Mouse (Mus musculus) kidney, postnatal 25 days (tissue): ENCODE data around the gene Bmpr1b.

ENCODE experiments used
- DNase-seq, 2 experiments: peaks; one replicate each; pipeline ENCODE4 v3.0.0; 2021; ENCODE audit warnings: mixed read lengths in 2 of 2

The Bmpr1b gene

GRCm38 (mm10) chr3:141899521-141899920 is 269.7 kb downstream of the Bmpr1b start:
- DNase-seq, result no peak

GRCm38 (mm10) chr3:141897698-141898097 is 271.5 kb downstream of the Bmpr1b start:
- DNase-seq, result no peak

DNA sequence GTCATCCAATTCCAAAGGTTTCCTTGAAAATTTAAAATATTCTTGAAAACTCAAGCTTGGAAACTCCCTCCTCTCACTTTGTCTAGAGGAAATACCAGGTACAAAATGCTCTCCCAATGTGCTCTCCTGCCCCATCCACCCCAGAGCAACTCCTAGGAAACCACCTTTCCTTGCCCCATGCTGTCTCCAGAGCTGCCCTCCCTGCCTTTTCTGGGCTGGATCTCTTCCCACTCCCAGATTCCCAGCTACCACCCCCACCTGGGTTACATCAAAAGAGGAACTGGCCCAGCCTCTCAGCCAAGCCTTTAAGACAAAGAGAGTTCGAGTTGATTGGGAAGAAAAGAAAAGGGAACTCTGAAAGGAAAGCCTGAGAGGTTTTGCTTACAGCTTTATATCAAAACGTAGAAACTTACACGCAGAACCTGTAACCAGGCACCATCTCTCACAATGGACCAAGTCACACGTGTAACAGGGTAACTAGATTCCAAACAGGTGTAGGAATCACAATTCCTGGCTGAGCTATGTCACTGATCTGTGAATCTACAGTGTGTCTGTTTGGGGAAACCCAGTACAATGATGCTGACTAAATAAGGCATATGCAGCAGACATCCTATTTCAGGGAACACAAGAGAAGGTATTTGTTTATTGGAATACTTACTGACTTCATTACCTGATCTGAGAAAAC is 272.2 kb downstream of the Bmpr1b start:
- no peak for DNase-seq

GRCm38 (mm10) chr3:141895096-141895495 is 274.1 kb downstream of the Bmpr1b start:
- DNase-seq, result no peak

GRCm38 (mm10) chr3:141890668-141891067 is 278.6 kb downstream of the Bmpr1b start:
- DNase-seq, result no peak

- DNase-seq, result no peak
Observed at GRCm38 (mm10) chr3:141887476-141888274, 281.6 kb downstream of the Bmpr1b start.

DNA sequence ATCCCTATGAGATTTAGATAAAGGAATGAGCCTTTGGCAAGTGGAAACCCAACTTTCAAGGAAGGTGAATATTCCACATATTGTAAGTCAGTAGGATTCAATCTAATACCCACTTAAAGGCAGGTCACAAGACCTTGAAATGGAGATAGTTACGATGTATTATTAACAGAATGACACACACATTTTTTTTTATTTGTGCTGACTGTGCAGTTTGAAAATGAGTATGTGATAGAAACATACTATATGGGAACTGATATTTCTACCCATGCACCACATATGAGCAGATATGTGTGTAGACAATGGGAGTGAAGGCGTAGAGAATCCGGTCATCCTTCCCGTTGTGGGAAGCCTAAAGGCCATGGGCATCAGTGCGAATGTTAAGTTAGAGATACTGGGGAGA is 285.0 kb downstream of the Bmpr1b start:
- no peak for DNase-seq

GRCm38 (mm10) chr3:141882496-141882895 is 286.7 kb downstream of the Bmpr1b start:
- no peak for DNase-seq

GRCm38 (mm10) chr3:141872337-141873042 is 296.7 kb downstream of the Bmpr1b start:
- no peak for DNase-seq

DNA sequence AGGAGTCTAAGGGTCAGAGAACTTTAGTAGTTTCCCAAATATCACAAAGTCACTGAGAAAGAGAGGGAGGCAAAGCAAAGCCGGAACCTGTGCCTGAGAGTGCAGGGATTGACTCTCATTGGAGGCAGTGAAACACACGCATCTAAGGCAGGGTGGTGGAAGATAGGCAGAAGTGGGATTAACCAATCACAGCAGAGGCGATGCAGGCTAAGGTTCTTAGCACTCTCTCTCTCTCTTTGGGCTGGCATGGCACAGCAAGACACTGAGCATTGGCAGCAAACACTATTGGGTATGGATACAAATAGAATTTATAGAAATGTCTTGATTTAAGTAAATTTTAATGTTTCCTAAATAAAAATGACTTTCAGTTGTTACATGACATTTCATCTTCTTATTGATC is 297.4 kb downstream of the Bmpr1b start:
- no peak for DNase-seq

DNA sequence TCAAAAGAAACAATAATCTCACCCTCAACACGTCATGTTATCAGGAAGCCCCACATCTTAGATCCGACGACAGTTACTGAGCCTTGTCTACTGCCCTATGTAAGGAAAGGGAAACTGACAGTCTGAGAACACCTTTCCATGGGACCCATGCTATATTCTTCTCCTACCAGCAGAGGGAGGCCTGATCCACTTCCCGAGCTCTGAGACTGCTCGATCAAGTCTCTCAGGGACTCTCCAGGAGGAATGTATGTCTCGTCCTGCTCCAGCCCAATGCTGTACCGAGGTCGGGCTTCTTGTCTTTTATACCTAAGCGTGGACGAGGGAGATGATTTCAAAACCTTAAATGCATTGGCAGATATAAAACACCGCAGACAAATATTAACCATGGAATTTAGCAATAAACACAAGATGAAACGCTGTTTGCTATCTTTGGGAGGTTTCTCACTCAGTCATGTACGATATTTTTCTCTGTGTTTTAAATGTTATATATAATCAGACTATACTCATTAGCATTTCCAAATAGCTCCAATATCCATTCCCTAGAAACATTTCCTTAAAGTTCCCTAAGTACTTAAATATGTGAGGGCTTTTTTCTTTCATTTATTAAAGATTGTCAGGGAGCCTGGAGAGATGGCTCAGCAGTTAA is 306.3 kb downstream of the Bmpr1b start:
- DNase-seq, result peak; percentile 41 to 54

DNA sequence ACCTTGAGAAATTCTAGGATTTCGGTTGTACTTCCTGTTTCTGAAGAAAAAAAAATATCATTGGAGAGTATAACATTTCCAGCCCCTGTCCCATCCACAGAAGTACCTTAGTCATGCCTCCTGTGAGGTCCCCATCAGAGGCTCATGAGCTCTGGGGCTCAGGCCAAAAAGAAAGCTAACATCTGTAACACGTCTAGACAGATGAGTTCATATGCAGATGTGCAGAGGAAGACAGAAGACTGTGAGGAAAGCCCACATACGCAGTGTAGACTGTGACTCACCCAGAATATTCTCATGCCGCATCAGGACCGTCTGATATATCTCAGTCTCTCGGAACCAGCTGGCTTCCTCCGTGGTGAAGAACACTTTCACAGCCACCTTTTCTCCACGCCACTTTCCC is 312.1 kb downstream of the Bmpr1b start:
- no peak for DNase-seq

GRCm38 (mm10) chr3:141854339-141854738 is 314.9 kb downstream of the Bmpr1b start:
- DNase-seq, result no peak

GRCm38 (mm10) chr3:141850141-141850540 is 319.1 kb downstream of the Bmpr1b start:
- DNase-seq, result no peak

DNA sequence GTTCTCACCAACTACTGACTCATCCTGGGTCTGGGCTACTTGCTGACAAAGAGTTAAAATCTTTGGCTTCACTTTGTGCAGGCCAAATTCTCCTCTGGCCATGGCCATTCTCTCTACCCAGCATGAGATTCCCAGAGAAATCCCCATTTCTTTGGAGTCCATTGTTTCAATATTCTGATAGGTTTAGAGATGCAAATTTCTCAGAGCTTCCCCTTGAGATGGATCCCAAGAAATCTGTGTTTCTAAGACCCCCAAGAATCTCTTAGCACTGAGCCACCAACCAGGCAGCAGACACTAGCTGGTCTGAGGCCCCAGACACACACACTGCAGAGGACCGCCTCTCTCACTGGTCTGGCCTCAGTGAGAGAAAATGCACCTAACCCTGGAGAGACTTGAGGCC is 320.0 kb downstream of the Bmpr1b start:
- DNase-seq, result no peak

- DNase-seq, result peak in 1 of 2 experiments; percentile 21
Observed at GRCm38 (mm10) chr3:141838864-141839263, 330.4 kb downstream of the Bmpr1b start.

DNA sequence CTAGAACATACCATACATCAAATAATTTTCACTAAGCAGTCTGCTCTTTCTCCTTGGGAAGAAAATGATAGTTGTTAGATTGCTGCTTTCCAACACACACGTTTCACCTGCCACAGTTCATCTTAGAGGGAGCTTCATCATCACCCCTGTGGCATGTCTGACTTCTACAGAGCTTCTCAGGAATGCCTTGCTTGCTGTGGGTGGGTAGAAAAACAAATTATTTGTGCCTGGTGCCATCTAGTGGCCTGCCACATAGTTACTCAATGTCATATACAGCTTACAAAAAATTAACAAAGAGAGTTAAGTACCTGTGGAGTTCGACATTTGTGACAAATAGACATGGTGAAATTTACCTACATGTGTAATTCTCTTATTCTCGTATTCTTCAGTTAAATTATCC is 338.1 kb downstream of the Bmpr1b start:
- DNase-seq, result peak; percentile 56 to 81

DNA sequence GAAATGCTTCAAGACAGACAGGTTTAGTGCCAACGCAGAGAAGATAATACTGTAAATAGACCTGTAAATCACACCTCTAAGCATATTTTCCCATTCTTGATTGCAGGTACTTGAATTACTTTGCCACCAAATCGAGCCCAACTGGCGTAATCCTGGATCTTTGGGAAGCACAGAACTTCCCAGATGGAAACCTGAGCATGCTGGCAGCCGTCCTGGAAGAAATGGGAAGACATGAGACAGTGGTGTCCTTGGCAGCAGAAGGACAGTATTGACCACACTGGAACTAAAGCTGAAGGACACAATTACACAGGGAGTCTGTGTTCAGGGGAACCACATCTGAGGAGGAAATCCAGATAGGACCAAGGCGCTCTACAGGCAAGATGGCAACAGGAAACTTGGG is 340.9 kb downstream of the Bmpr1b start:
- DNase-seq, result no peak

DNA sequence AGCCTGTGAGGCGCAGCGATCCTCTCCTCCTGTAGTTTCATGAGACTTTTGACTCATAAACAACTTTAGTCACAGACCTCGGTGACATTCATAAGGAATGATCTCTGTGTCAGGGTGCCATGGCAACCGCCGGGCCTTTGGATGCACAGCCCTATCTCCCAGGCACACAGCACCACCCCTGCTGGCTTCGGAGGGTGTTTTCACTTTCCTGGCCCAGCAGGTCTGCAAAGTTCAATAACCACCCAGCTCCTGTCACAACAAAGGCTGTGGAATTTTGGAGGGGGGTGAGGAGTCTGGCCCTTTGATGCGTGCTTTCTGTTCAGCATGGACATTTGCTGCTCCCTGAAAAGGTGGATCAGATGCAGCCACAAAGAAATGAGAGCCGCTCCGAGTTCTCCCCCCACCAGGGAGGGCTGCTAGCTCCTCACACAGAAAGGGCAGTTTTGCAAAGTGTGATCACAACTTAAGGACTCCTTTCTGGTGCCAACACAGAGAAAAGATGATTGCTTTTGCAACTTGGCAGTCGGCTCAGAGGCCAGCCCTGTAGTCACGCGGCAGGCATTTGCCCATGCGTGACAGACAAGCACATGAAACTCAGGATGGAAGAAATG is 349.8 kb downstream of the Bmpr1b start:
- peak; percentile 49 to 66 for DNase-seq

DNA sequence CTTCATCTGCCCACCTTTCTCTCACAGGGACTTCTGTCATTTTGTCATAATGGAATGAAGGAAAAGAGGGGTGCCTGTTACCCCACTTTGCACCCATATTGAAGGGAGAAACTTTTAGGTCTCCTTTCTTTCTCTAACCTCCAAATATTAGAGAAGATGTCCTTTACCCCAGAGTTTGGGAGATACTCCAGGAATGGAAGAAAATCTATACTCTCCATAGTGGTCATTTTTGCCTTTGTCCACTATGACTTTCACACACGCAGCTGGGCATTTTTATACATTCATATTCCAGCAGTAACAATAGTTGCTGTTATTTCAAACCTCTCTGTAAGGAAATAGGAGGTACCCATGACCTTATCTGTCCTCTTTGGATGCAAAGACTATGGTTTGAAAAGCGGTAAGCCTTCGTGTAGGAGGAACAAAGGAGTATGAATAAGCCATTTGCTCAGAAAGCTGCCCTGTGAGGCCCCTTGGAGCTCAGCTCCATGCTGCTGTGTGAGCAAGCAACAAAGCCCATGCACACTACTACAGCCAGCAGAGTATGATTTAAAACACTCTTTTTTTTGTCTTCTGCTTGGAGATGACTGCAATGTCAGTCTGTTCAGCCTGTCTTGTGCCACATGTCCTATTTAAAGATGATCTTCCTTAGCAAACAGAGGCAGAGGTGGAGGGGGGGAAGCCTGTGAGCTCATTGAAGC is 350.5 kb downstream of the Bmpr1b start:
- no peak for DNase-seq

DNA sequence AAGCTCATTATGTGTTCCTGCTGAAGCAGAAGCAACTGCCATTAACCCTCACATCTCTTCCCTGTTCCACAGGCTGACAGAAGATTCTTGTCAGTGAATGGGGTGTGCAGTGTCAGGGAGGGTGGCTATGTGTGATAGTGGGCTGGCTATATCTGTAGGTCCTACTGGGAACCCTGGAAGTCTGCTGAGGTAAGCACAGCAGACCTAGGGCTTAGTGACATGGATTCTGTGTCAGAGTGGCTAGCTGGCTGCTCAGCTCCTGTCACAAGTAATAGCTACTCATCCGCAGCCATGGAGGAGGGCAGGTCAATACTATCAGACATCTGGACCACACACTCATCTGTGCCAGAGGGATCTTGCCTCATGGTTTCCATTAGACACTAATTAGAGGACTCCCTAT is 354.4 kb downstream of the Bmpr1b start:
- peak in 1 of 2 experiments; percentile 19 for DNase-seq

- DNase-seq, result peak; percentile 55 to 65
Observed at GRCm38 (mm10) chr3:141811348-141811747, 357.9 kb downstream of the Bmpr1b start.
